In the genomic region with DNA sequence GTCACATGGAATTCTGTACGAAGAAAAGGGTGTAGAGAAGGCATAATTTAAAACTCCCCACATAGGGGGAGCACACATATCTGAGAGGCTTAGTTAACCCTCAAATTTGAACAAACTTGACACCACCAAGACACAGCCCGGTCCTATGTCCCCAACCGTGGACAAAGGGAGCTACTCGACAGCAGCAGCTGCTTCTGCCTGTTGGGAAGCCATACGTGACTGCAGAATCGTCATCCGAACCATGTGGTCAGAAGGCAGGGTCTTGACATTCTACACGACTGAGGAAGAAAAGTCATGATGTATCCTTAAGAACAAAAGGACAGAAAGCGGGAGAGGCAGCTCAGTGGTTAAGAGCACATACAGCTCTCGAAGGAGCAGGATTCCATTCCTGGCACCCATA, we compare ENCODE assay signal across 26 mouse cellular contexts. TPM values are rescaled to one million over a fixed set of nuclear protein-coding genes. Genes with fewer than 3 reads are reported as not detected.
DNase-seq lines count a peak whose midpoint lies in the region; ATAC-seq and TF ChIP-seq lines count a peak whose summit lies in the region.
"Had no signal": no experiment of that assay in that cellular context is flagged by ENCODE, and none has a peak within 500 bp of the region (broad histone marks: within the 10 kb centered on the region; RNA-seq: fewer than 3 reads in every experiment).

No protein-coding gene starts in this region.

- 55% methylated on average over 10 of the region's 10 CpGs for WGBS in heart, embryonic 11.5 days (ENCODE audit: insufficient replicate concordance)
- 49% methylated on average over 10 of the region's 10 CpGs for WGBS in kidney, embryonic 16.5 days

- no peak overlapping the region for H3K9ac ChIP-seq in heart, embryonic 11.5 days (ENCODE audit: low read depth, low read length)
- H3K9ac ChIP-seq in kidney, embryonic 16.5 days (replicated peaks; ENCODE audit: low read length), result no peak overlapping the region
- H3K9ac ChIP-seq: hindbrain, embryonic 14.5 days; liver, postnatal 0 days; neural tube, embryonic 15.5 days had no signal

- H3K4me2 ChIP-seq in heart, embryonic 11.5 days, result no peak overlapping the region
- H3K4me2 ChIP-seq in kidney, embryonic 16.5 days (replicated peaks; ENCODE audit: low read depth, low read length), result 0 out of 2 replicates have a peak overlapping the region, but pooled peaks have one; percentile 12
- H3K4me2 ChIP-seq in myocyte (ENCODE audit: low read depth), result peak overlapping the region; percentile 30
- H3K4me2 ChIP-seq: hindbrain, embryonic 14.5 days; neural tube, embryonic 15.5 days had no signal

- H3K4me1 ChIP-seq in heart, embryonic 11.5 days (ENCODE audit: control insufficient read depth, insufficient read depth, low read length), result peaks cover 32% of the 10 kb centered on the region
- peaks cover 9% of the 10 kb centered on the region for H3K4me1 ChIP-seq in kidney, embryonic 16.5 days (ENCODE audit: insufficient read depth, low read length)
- H3K4me1 ChIP-seq: megakaryocyte, embryonic 14.5 days had no signal

- no peak for TF ChIP-seq POLR2A in myocyte (IDR thresholded peaks at IDR 0.05; ENCODE audit: insufficient read length, low read depth)

- H3K36me3 ChIP-seq in heart, embryonic 11.5 days (ENCODE audit: control insufficient read depth, insufficient read depth, low read length), result no peaks in the 10 kb centered on the region
- H3K36me3 ChIP-seq in kidney, embryonic 16.5 days (ENCODE audit: insufficient read depth, low read length), result no peaks in the 10 kb centered on the region
- H3K36me3 ChIP-seq in myocyte (ENCODE audit: control insufficient read depth, insufficient read depth), result no peaks in the 10 kb centered on the region
- H3K36me3 ChIP-seq: G1E; neural tube, embryonic 15.5 days had no signal

- peak overlapping the region; percentile 73; the same call in 1 of the 2 replicates for H3K27ac ChIP-seq in heart, embryonic 11.5 days (ENCODE audit: low read depth, low read length)
- peak overlapping the region; percentile 69 for H3K27ac ChIP-seq in kidney, embryonic 16.5 days (ENCODE audit: low read length)
- H3K27ac ChIP-seq: hindbrain, embryonic 14.5 days; layer of hippocampus, adult 2 months; neural tube, embryonic 15.5 days had no signal

- no peak overlapping the region for H3K4me3 ChIP-seq in heart, embryonic 11.5 days (ENCODE audit: low read depth, low read length)
- no peak overlapping the region for H3K4me3 ChIP-seq in kidney, embryonic 16.5 days (ENCODE audit: low read length)
- H3K4me3 ChIP-seq in myocyte, result no peak overlapping the region
- H3K4me3 ChIP-seq: layer of hippocampus, adult 2 months; megakaryocyte, embryonic 14.5 days; neural tube, embryonic 15.5 days had no signal

- no peak for ATAC-seq in heart, embryonic 11.5 days (replicated peaks; ENCODE audit: insufficient number of reproducible peaks, low FRiP score, low TSS enrichment)
- peak; percentile 63; the same call in 1 of the 2 replicates for ATAC-seq in kidney, embryonic 16.5 days (ENCODE audit: low FRiP score, low TSS enrichment)
- ATAC-seq: liver, postnatal 0 days had no signal

- H3ac ChIP-seq in myocyte (ENCODE audit: control insufficient read depth, insufficient read length), result no peak overlapping the region

- no peaks in the 10 kb centered on the region for H3K79me2 ChIP-seq in myocyte (ENCODE audit: control insufficient read depth, insufficient read depth)

- no peaks in the 10 kb centered on the region for H3K27me3 ChIP-seq in heart, embryonic 11.5 days (ENCODE audit: control insufficient read depth, insufficient read depth, low read length)
- H3K27me3 ChIP-seq in kidney, embryonic 16.5 days (ENCODE audit: insufficient read depth, low read length), result no peaks in the 10 kb centered on the region
- H3K27me3 ChIP-seq in myocyte (ENCODE audit: control insufficient read depth, insufficient read depth, insufficient read length), result peaks cover 20% of the 10 kb centered on the region
- H3K27me3 ChIP-seq: neural tube, embryonic 15.5 days had no signal

- no peaks in the 10 kb centered on the region for H3K9me3 ChIP-seq in heart, embryonic 11.5 days (replicated peaks; ENCODE audit: control insufficient read depth, low read length)
- no peaks in the 10 kb centered on the region for H3K9me3 ChIP-seq in kidney, embryonic 16.5 days (ENCODE audit: low read length)
- H3K9me3 ChIP-seq: neural tube, embryonic 15.5 days had no signal

- DNase-seq in heart, adult 8-10 months (ENCODE audit: low spot score), result no peak
- DNase-seq in kidney, adult 11 months, result no peak
- peak; percentile 63 for DNase-seq in MN1 (ENCODE audit: low spot score)
- DNase-seq in neural tube, embryonic 10.5 days (ENCODE audit: extremely low spot score, low spot score), result no peak
- DNase-seq: adrenal gland, postnatal 36 days; cerebellum, adult 11-12 months; cerebellum, postnatal 14 days; kidney, adult 9 months; layer of hippocampus, postnatal 36 days; liver, postnatal 0 days; lung, postnatal 14 days; midbrain, embryonic 14.5 days; right cerebral cortex, postnatal 14 days; thymus, postnatal 14 days had no signal

TF ChIP-seq in myocyte, 11 proteins besides CTCF, POLR2A, EP300 and RAD21:
- TF ChIP-seq MAX (IDR thresholded peaks at IDR 0.05; ENCODE audit: low read depth) (no peak), MYOD1 (IDR thresholded peaks at IDR 0.05; ENCODE audit: control insufficient read depth in 1 of 3, insufficient read length in 2 of 3, low read depth in 2 of 3) (peak in 2 of 3 experiments; percentile 65 to 83)

RNA-seq across cellular contexts. Expression of a gene that starts 31.7 kb away (rescaled TPM):
- polyA plus RNA-seq in heart, embryonic 11.5 days (2014; fragmentation: Nextera tagmentation; extraction: Ambion mirVana), result 145 and 163 TPM in 2 replicates
- 10 to 100 TPM; 52.9 to 86.6 (median 70.1) TPM for total RNA-seq in heart, adult 8-10 months (2022)
- polyA plus RNA-seq in kidney, embryonic 16.5 days (2015; fragmentation: Nextera tagmentation; extraction: Ambion mirVana), result 202 and 212 TPM in 2 replicates
- 13.4 TPM for polyA plus RNA-seq in myocyte (2012; fragmentation: generic; extraction: Trizol)
- polyA plus RNA-seq: G1E had no signal

RNA-seq across cellular contexts. Expression of a gene that starts 42.2 kb away (rescaled TPM):
- polyA plus RNA-seq in heart, embryonic 11.5 days (2014; fragmentation: Nextera tagmentation; extraction: Ambion mirVana), result 0.14 and 0.21 TPM in 2 replicates
- total RNA-seq in heart, adult 8-10 months (2022), result not detected
- polyA plus RNA-seq in kidney, embryonic 16.5 days (2015; fragmentation: Nextera tagmentation; extraction: Ambion mirVana), result 0.30 and 0.40 TPM in 2 replicates
- not detected for polyA plus RNA-seq in myocyte (2012; fragmentation: generic; extraction: Trizol)
- total RNA-seq: adrenal gland, postnatal 36 days; G1E; gastrocnemius, adult 8-10 months; granulocyte monocyte progenitor cell, adult 5-6 weeks; heart, postnatal 25 days; liver, adult 2 months had no signal
- polyA plus RNA-seq: G1E; liver, adult 2 months; liver, postnatal 0 days had no signal

RNA-seq across cellular contexts. Expression of a gene that starts 42.3 kb away (rescaled TPM):
- polyA plus RNA-seq in heart, embryonic 11.5 days (2014; fragmentation: Nextera tagmentation; extraction: Ambion mirVana), result 0.11 TPM in 2 replicates
- total RNA-seq in heart, adult 8-10 months (2022), result not detected
- polyA plus RNA-seq in kidney, embryonic 16.5 days (2015; fragmentation: Nextera tagmentation; extraction: Ambion mirVana), result 0.21 and 0.24 TPM in 2 replicates
- polyA plus RNA-seq in myocyte (2012; fragmentation: generic; extraction: Trizol), result 0.02 TPM
- total RNA-seq: gastrocnemius, adult 8-10 months; granulocyte monocyte progenitor cell, adult 5-6 weeks; heart, postnatal 25 days; layer of hippocampus, postnatal 36 days had no signal
- polyA plus RNA-seq: G1E had no signal

Comparison
In these comparisons a context has a peak if more than half of its experiments do, and no peak if none do; other contexts are left out.
1. RNA of a gene that starts 31.7 kb away (polyA plus RNA-seq): 202 to 212 TPM in kidney, embryonic 16.5 days and 145 to 163 TPM in heart, embryonic 11.5 days; 13.4 TPM in myocyte (single experiment); every median in the first group is over 10 times any median in the second.